Mouse (Mus musculus) erythroid progenitor cell, adult 5-6 weeks (primary cell): ENCODE data around the gene Tufm. TPM values are rescaled to one million over a fixed set of nuclear protein-coding genes. Genes with fewer than 3 reads are reported as not detected.
A peak's percentile ranks its signal among the peaks of the same experiment; 100 is the strongest.

Source experiments
- ATAC-seq: replicated peaks from 2 replicates; pipeline ENCODE4 v1.8.0; 2016; ENCODE audit warnings: moderate number of reproducible peaks, mild to moderate bottlenecking, moderate TSS enrichment, inconsistent platforms; ENCODE audit not compliant: poor library complexity, low FRiP score, severe bottlenecking
- total RNA-seq, 2 experiments: library from RNA; stranded (forward) in 1 of 2; stranded (reverse) in 1 of 2; fragments of 150-400 nt in 1 of 2; fragments of 186-747, 209-891 nt in 1 of 2; gene quantifications; 2 replicates each; pipeline versions ENCODE4 v1.2.3 to v1.2.4; 2015 to 2017; ENCODE audit warnings: low replicate concordance in 2 of 2

The Tufm gene
- total RNA-seq, 2 experiments from 2014 or later, result 11.6 to 28.1 TPM

DNA sequence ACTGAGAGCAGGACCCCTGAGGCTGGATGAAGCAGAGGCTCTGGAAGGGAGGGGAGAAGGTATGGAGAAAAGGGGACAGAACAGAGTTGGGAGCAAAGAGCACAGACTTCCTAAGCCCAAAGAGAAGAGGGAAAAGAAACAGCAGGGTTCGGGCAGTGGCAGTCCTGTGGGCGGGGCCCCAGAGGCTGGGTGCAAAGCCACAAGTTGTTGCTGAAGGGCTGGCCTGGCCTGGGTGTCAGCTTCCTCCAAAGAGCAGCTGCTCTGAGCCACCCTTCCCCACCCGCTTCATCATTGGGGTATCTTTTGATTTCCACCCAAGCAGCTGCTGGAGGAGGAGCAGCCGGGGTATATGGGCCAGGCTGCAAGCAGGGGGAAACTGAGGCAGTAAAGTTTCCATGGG is 23.0 kb upstream of the Tufm start:
- no peak for ATAC-seq

DNA sequence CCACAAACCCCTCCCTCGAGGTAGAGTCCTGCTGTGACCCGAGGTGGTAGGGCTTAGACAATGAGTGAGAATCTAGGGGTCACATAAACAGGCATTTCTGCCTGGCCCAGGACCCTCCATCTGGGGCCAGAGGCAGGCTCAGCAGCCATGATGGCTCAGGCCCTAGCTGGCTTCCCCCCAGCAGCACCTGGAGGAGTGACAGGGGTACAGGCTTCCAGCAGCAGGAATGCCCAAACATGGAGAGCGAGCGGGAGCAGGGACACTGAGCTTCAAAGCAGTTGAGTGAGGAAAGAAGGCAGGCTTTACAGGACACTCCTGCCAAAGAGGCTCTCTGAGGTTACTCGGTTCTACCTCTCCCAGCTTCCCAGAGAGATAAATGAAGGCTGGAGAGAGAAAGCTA is 22.3 kb upstream of the Tufm start:
- ATAC-seq, result no peak

DNA sequence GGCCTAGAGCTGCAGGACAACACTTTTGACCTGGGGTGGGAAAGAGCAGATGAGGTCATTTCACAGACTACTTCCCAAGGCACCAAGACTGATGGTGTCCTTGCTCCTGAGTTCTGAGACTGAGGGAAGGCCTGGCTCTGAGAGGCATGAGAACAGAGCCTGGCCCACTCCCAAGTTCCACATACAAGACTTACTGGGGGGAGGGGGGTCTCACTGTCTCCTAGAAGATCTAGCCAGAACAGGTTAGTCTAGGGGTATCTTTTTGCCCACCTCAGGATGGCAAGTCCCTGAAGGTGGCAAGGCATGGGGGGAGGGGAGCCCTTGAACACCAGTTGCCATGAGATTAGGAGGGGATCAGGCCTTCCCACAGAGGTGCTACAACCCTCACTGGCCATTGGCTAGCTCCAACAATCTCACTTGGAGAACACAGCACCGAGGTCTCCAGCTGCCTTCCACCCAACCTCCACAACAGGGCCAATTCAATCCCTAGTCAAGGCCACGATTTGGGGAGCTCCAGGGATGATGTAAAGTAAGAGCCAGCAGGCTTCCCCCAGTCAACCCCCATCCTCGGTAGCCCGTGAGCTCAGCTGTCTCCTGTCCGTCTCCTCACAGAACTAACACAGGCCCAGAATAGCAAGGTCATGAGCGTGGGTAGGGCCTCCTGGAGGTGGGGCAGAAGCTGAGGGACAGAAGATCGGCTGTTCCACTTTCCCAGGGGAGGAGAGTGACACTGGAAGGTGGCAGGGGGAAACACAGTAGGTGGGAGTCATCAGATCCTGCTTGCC is 21.7 kb upstream of the Tufm start:
- ATAC-seq, result no peak

DNA sequence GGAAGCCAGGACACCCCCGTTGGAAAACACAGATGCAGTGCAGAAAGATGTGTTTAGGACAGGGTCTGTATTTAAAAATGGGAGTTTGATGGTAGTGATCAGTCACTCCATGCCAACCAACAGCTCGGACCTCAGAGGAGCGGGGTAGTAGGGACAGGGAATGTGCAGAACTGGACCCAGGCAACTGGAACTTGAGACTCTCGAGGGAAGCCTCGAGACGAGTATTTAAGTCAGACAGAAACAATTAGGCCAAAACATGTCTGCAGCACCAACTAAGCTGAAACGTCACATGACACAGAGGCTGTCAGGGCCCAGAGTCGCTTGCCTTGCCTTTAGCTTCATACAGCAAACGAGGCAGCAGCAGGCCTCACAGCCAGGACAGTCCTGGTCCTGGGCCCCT is 21.0 kb upstream of the Tufm start:
- ATAC-seq, result no peak

DNA sequence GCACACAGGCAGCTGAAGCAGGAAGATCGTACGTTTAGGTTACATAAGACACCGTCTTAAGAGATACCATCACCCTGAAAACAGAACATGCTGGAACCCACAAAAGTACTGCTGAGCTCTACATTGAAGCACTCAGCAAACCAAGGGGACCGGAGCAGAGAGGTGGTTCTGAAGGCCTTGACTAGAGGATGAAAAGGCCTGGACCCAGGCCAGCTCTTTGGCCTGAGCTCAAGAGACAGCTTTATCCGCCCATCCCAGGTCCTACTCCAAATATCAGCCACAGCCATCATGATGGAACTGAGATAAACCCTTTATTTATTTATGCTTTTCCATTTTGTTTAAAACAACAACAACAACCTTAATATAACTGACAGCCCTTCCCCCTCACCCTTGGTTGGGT is 20.5 kb upstream of the Tufm start:
- no peak for ATAC-seq

DNA sequence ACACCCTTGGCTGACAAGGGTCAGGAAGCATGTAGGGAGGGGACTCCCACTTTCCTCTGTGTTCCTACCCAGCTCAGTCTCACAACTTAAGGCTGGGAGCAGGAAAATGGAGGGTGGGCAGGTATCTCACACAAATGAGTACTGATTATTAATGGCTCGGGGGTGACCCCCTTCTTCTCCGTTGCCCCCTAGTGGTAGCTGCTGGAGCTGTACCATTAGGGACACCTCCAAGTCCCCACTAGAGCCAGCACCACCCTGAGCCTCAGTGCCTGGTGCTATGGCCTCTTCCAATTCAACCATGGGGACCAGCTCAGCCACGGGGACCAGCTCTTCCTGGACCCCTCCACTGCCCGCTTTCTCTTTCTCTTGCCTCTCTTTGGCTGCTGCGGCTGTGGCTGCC is 19.9 kb upstream of the Tufm start:
- peak; percentile 74 for ATAC-seq

DNA sequence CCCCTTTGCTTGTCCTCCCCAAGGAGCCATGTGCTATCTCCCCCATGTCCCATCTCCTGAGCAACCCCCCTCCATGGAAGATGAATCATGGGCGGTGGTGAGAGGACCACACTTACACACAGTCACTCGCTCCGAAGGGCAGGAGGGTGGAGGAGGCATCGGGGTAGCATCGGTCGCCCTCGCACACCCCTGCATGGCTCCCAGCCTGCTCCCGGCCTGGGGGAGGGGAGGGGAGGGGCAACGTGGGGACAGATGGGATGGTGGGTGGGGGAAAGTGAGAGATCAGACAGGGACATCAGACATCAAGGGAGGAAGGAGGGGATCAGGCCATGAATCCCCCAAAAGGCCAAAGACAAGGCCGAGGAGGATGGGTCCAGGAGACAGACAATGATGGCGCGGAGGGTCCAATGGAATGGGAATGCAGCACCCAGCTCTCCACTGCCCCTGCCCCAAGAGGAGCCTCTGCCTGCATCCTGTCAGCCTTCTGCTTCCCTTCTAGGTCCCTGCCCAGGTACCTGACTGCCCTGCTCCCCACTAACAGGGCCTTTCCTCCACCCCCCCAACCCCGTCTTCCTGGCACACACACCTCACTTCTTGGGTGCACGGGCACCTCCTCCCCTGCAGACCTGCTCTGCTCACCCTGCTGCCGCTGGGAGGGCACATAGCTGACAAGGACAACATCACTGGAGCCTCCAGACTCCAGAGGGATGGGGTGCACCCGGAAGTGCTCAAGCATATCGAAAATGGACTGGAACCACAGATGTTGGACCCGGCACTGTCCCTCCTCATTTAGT is 19.1 kb upstream of the Tufm start:
- ATAC-seq, result no peak

DNA sequence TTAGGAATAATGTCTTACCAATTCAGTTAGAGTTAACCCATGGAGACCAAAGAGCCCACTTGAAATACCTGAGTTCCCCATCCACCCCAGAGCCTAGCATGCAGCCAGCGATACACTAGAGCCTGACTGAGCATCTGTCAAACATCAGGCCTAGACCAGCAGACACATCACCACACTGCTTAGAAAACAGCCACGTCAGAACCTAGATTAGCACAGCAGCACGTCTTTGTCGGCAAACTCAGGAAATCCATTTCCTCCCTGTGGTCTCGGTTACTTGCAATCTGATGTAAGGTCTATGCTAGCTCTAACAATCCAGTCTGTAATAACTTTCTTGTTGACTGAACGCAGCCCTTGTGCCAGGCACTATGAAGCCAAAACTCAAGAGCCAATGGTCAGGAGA is 17.1 kb upstream of the Tufm start:
- ATAC-seq, result no peak

DNA sequence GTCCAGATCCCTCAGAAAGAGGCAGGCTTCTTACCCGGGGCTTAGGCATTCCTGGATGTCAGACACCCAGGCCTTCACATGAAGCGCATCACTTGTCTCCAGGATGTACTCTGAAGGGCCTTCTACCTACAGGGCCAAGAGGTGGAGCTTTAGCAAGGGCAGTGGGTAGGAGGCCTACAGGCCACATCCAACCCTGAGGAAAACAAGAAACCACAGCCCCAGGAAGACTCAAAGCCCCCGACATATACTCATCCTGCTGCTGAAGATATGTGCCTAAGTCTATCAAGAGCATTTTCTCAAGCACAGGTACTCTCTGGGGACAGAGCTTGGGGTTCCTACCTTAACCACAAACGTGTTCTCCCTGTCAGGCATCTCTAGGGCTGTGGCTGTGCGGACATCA is 15.8 kb upstream of the Tufm start:
- ATAC-seq, result no peak

DNA sequence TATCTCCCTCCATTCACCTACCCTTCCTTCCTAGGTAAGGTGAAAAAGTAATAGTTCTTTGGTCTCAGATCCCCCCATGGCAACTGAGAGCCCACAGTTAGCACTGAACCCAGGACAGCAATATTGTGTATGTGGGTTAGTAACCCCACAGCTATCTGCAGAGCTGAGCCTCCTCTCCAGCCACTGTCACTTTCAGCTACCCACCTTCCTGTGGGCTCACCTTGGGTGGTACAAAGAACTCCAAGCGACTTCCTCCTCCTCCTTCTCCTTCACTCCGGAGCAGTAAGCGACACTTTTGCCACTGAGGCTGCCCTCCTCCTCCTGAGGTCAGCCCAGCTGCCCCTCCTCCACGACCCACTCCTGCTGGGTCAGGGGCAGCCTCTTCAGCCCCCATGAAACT is 15.3 kb upstream of the Tufm start:
- no peak for ATAC-seq

DNA sequence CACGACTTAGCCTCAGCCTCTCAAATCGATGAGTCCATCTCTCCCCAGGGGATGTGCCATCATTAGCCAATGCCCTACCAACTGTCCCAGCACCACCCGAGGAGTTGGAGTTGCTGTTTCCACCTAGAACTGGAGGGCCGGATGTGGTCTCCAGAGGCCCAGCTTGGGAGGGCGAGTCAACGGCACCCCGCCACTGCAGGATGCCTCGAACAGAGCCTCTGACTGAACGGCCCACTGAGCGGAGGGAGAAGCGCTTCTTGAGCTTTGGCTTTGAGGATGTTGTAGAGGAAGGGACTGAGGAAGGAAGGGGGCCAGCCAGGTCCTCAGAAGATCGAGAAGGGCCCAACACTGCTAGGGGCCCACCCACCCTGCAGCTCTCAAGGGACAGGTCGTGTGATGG is 14.9 kb upstream of the Tufm start:
- ATAC-seq, result no peak

DNA sequence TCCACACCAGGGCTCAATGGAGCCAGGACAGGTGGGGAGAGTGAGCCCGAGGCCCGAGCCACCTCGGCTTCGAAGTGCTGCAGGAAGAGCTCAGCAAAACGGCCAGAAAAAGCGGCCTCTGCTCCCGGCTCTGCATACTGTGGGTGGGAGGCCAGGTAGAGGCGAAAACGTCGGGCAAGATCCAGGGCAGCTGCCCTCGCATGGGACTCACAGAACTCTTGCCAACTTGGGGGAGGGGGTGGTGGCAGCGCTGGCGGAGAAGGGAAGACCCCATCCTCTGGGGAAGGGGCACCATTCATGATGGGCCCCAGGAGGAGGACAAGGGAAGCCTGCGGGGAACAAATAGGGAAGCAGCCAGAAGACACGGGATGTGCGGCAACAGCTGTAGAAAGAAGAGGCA is 14.4 kb upstream of the Tufm start:
- no peak for ATAC-seq

DNA sequence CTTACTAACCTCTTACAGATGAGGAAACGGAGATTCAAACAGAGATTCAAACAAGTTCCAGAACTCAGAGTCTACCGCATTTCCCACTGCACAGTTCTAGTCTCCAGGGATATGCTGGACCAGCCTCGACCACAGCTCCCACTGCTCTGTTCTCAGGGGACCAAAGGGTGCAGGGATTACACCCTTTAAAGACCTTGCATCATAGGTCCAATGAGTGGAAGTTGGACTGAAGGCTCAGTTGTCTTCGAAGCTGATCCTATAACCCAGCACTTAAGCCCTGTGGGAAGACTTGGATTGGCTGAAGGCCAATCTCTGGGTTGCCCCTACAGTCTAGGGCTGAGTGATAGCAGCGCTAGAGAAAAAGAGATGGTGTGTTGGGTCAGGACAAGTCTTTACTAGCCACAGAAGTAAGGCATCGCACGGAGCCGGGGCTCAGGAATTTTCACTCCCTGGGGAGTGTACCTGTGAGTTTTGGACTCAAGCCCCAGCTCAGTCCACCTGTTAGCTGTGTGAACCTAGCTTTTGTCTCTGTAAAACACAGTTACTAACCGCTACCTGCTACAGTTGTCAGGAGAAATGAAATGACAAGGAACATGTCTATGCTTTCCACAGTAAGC is 13.6 kb upstream of the Tufm start:
- ATAC-seq, result no peak

DNA sequence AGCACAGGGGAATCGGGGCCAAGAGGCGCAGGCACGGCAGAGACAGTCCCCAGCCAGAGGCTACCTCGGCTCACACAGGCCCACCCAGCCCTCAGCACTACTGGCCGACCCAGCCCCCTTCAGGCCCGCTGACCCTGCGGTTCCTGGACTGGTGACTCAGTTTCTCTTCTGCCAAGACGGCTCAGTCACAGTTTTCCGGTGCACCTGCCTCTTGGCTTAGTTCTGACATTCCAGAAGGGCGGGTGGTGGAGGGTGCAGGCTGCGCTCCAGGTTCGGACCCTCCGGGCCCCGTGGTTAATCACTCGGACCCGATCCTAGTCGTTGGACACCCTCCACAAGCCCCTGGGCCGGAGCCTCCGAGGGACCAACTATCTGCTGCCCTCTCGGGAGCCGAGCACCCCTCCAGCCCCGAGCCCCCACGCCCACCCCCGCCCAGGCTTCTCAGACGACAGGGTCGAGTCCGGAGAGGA is 12.6 kb upstream of the Tufm start:
- no peak for ATAC-seq

DNA sequence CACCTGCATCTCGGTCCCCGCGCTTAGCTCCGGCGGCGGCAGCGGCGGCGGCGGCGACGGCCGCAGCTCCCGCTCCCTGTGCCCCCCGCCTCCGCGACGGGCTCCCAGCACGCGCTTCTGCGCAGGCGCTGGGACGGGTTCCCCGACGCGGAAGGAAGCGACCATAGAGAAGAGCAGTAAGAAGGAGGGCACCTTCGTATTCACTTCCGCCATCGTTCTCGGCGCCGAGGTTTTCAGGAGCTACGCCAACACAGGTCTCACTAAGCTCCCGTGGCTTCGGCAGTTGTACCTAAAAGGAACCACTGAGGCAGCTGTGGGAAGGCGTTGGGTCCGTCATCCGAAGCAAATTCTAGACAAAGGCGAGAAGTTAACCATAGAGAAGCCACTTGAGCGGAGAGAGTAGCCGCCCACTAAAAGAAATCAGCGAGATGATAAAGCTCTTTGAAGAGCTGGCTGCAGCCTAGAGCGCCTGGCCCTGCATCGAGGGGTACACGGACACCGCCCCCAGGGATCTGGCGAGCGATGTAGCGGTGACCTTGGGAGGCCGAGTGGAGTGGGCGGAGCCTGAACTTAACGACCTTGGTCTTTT is 12.1 kb upstream of the Tufm start, which contains the start of gene Sh2b1:
Gene Sh2b1, minus strand, starts transcription at position 432 of the 589 bp plus-strand sequence.
- ATAC-seq, result peak; percentile 90

DNA sequence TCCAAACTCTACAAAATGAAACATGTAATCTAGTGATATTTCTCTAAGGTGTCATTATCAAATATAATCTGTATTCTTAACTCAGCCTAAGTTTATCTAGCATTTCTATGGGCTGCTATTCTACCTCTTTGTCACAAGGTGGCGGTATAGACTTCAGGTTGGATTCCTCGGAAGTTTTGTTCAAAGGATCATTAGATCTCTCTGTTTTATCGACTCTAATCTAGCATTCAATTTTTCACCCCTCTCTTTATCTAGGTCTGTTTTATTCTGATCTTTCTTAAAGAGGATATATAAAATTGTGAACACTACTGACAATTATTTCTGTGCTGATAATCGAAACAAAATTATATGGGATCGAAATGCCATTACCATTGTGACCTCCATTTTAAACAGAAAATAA is 5.5 kb upstream of the Tufm start:
- peak; percentile 64; the same call in 1 of the 2 replicates for ATAC-seq

DNA sequence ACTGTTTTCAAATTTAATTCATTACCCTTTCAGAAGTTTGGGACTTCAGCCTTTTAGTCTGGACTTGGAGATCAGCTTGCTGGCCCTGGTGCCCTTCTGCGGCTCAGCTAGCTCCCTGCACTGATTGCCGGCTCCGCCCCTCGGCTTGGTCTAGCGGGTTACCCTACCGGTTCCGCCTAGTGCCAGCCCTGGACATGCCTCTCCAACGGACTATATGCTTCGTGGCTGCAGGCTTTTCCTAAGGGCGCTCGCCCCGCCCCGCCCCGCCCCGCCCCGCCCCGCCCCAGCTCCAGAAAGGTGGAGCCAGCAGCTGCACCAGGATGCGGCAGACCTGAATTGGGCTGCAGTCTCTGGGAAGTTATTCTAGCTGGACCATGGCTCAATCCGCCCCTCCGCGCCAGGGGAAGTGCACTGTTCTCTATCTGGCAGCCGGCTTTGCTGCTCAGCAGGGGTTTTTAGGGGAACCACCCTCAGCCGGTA is 4.7 kb upstream of the Tufm start:
- ATAC-seq, result peak; percentile 80

DNA sequence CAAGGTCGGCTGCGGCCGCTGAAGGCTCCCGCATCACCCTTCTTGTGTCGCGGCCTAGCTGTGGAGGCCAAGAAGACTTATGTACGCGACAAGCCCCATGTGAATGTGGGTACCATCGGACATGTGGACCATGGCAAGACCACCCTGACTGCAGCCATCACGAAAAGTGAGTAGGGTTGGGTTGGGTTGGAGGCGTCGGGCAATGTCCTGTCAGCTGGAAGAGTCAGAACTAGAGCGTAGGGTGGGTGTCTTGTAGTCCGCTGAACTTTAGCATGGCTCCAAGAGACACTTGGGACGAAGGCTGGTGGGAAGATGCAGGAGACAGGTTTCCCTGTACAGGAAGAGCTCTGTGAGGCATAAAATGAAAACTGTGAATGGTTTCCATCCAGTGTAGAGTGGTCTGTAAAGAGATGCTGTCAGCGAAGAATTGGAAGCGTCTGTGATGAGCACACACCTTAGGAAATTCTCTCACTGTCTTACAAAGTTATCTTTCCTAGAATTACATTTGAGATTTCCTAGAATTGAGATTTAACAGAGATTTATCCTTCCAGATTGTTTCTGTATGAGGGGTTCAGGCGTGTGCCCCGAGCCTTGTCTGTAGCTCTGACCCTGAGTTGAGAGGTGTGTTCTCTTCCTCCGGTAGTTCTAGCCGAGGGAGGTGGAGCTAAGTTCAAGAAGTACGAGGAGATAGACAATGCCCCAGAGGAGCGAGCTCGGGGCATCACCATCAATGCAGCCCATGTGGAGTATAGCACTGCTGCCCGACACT is 640 bp downstream of the Tufm start:
- peak; percentile 15; the same call in 1 of the 2 replicates for ATAC-seq

DNA sequence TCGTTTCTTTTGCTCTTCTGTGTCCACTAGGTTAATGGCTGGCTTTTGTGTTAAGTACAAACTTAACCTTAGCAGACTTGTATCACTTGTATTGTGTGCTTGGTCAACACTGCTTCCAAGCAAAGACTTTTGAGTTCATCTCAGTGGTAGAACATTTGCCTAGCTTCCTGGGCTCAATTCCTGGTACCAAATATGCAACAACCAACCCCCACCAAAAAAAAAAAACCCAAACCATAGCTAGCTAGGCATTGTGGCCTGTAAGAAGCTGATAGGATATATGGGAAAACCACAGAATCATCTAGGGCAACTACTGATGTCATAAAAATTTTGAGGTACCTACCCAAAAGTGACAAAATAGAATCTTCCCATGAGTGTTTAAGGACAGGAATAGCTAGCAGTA is 3.8 kb downstream of the Tufm start:
- ATAC-seq, result no peak
